Mouse (Mus musculus) bone marrow, adult 2 months (tissue): ENCODE measurements around the gene Mup8.
"Not testable (repeated sequence)": the region's sequence is repeated elsewhere in the genome, so short reads cannot be mapped to it uniquely, and the experiment has no call there.

Source experiments
- CTCF ChIP-seq: fragments of 200-500 bp; IDR thresholded peaks from 2 replicates; pipeline ENCODE4 v1.5.1; 2011; ENCODE audit warnings: low read length, control low read depth; ENCODE audit not compliant: control insufficient read depth, insufficient read depth
- POLR2A ChIP-seq: fragments of 200-500 bp; IDR thresholded peaks from 2 replicates; pipeline ENCODE4 v1.6.1; 2011; ENCODE audit warnings: low read depth, mild to moderate bottlenecking, control low read depth, low read length, borderline replicate concordance; ENCODE audit not compliant: control insufficient read depth

- not testable (repeated sequence) for TF ChIP-seq POLR2A, CTCF
These were observed 43.8 kb upstream of the Mup8 start for GRCm38 (mm10) chr4:60265977-60266770.
